7 mouse cellular contexts compared by ENCODE assay signal in genomic region chr17:45815833-45816232, GRCm38 (mm10).
A peak's percentile ranks its signal among the peaks of the same experiment; 100 is the strongest.
DNase-seq lines count a peak whose midpoint lies in the region; ATAC-seq lines count a peak whose summit lies in the region.

No protein-coding gene starts in this region.

- no peaks in the 10 kb centered on the region for H3K36me3 ChIP-seq in megakaryocyte, embryonic 14.5 days (replicated peaks; ENCODE audit: low read length)

- peak overlapping the region; percentile 25; the same call in 1 of the 2 replicates for H3K27ac ChIP-seq in brown adipose tissue, adult 24 weeks (replicated peaks; ENCODE audit: low read depth, low read length)

- peaks cover 60% of the 10 kb centered on the region for H3K4me1 ChIP-seq in megakaryocyte, embryonic 14.5 days
- peaks cover 12% of the 10 kb centered on the region for H3K4me1 ChIP-seq in brown adipose tissue, adult 24 weeks (ENCODE audit: control insufficient read depth, insufficient read depth, insufficient read length, low read length)

- H3K9me3 ChIP-seq in megakaryocyte, embryonic 14.5 days, result no peaks in the 10 kb centered on the region

- ATAC-seq in megakaryocyte, adult 5-6 weeks (ENCODE audit: poor library complexity, severe bottlenecking), result no peak

- peak; percentile 71 for DNase-seq in heart, adult 8-10 months (ENCODE audit: low spot score)
- DNase-seq in lung, postnatal 14 days, result peak; percentile 4
- no peak for DNase-seq in thymus, postnatal 14 days
- no peak for DNase-seq in frontal cortex, adult 2 months (ENCODE audit: extremely low spot score in 1 of 2, low spot score in 1 of 2)

- peaks cover 64% of the 10 kb centered on the region for H3K27me3 ChIP-seq in megakaryocyte, embryonic 14.5 days (replicated peaks)

- peak overlapping the region; percentile 56 for H3K4me3 ChIP-seq in megakaryocyte, embryonic 14.5 days (replicated peaks)
- no peak overlapping the region for H3K4me3 ChIP-seq in brown adipose tissue, adult 24 weeks (ENCODE audit: insufficient read depth, low read depth, low read length)

Comparison
In these comparisons a context has a peak if more than half of its experiments do, and no peak if none do; other contexts are left out.
1. DNase-seq: peak in heart, adult 8-10 months (single experiment) and lung, postnatal 14 days (single experiment); none in thymus, postnatal 14 days (single experiment) and frontal cortex, adult 2 months (0 of 2).